Mouse (Mus musculus): Measurements from ENCODE around the gene Cel.

- TF ChIP-seq CTCF (IDR thresholded peaks at IDR 0.05; ENCODE audit: borderline replicate concordance, insufficient read depth, low read depth, low read length) (no peak), POLR2A (IDR thresholded peaks at IDR 0.05; ENCODE audit: borderline replicate concordance, insufficient read depth, low read length) (no peak)
These were observed 38.8 kb downstream of the Cel start for GRCm38 (mm10) chr2:28524406-28524805.
